Mouse (Mus musculus) layer of hippocampus, postnatal 10 days (tissue): ENCODE measurements at regions not wholly inside any gene's neighbourhood (a gene's known extent, or its start where the extent isn't known, plus 50 kb on each side); places are given as distances from the start of the nearest gene placed in this dataset.

Source experiments
- DNase-seq, 2 experiments: peaks; one replicate each; pipeline ENCODE4 v3.0.0; 2021; ENCODE audit warnings: low spot score in 2 of 2

DNA sequence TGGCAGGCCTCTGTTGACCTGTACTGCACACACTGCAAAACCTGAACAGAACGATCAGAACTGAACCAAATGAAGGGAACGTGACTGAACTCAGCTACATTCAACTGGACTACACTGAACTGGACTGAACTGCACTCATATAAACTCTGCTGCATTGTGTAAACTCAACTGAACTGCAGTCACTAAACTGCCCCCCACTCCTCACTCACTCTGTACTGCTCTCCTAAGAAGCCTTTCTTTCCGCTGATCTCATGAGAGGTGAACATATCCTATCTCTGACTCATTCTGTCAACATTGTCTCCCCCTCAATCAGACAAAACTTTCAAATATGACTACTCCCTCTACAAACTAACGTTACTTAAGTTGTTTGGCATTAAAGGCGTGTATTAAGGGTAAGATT lies 324.5 kb upstream of the Cdh9 start:
- DNase-seq: no peak

DNA sequence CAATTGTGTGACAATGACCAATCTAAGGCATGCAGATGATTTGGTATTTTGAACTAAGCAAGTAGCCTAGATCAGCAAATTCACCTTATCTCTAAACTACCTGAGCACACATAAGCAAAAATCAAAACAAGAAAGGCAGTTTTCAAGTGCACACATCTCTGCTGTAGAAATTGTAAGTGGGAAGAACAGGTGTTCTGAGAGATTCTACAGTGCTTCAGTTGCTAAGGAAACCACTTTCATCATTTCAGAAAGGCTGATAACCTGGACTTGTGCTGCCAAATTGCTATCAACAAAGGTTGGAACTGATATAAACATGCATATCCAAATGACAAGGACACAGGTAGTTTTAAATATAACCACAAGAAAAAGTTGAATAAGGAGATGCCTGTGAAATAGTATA lies 322.4 kb upstream of the Cdh9 start:
- DNase-seq: no peak

DNA sequence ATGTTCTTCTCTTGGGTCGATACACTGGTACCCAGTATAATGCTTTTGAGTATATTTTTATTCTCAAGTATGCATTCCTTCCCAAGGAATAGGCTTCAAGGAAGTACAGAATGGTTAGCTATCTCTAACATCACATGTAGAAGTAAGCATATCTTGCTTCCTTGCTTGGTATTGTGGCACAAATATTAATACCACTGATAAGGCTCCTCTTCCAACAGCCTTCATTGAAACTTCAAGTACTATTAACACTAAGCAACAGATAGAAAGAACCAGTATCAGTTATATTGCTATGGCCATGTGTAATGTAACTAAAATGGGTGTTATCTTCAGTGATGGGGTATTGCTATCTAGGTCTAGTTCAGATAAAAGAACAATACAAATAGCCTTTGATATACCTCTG lies 316.9 kb upstream of the Cdh9 start:
- DNase-seq: no peak

DNA sequence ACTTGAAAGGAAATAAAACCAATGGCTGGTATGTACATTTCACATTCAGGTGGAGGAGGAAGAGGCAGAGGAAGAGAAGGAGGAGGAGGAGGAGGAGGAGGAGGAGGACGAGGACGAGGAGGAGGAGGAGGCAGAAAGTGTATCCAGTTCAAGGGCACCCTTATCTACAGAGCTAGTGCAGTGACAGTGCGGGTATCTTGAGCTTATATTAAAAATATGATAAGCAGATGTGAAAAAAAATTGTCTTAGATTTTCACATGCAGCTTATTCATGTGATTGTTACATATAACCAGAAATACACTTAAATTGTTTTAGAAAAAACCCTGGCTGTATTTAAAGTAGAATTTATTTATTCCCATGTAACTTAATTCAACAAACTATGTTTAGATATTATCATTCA lies 310.8 kb upstream of the Cdh9 start:
- DNase-seq: no peak

DNA sequence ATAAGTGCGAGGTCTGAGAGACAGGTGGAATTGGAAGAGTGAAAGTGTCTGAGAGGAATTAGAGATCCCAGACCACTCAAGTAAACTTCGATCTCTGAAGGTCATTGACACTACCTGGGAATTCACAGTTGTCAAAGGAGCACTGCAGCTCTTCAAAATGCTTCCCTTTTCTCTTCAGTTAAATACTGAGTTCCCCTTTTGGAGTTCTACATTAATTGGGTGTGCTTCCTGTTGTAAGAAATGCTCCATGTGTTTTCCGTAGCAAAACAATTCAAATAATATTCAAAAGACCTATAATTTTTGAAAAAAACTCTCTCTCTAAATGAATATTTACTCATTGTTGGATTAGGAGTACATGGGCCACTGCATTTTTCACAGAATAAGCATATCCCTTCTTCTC lies 305.5 kb upstream of the Cdh9 start:
- DNase-seq: no peak

DNA sequence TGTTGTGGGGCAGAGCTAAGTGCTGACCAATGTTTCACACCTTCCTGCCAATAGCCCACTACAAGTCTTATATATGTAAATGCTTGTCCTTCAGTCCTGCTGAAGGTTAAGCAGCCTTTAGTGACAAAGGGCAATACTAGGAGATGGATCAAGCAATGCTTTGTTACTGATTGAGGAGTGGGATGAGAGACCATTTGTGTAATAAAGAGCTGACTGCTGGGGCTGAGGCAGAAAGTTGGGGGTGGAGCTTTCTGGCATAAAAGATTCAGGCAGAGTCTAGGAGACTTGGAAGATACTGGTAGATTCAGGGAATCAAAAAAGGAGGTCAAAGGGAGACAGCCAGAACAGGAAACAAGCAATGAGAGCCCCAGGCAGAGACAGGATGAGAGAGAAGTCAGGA lies 281.9 kb upstream of the Cdh9 start:
- no peak for DNase-seq

DNA sequence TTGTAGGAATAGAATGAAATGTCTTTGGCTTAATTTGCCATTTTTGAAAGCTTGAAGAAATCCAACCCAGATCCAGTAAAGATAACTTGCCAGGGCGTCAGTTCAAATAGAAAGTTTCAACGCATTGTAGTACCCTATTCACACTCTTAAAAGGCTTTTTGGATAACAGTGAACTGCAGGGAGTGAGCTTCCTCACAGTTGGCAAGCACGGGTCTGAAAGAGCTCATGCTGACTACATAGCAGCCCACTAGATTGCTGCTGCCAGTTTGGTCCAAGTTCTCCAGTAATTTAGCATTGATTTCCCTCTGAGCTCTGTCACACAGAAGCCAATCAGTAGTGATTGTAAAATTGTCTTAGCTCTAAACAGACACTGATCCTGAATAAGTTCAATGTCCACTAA lies 237.3 kb upstream of the Cdh9 start:
- DNase-seq: peak in 1 of 2 experiments; percentile 17

DNA sequence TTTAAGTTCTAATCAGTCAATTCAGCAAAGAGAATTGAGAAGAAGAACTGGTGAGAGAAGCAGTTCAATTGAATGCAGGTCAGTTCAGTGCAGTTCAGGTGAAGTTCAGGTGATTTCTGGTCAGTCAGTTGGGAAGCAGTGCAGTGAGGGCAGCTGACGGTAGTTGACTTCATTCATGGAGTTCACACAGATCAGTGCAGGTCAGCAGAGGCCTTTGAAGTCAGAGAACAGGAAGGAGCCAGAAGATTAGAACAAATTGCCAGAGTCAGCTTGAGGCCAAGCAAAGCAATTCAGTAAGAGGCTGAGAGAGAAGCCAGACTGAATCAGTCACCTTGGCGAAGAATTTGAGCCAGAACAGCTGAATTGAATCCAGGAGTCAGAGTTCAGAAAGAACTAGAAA lies 235.7 kb upstream of the Cdh9 start:
- DNase-seq: no peak

DNA sequence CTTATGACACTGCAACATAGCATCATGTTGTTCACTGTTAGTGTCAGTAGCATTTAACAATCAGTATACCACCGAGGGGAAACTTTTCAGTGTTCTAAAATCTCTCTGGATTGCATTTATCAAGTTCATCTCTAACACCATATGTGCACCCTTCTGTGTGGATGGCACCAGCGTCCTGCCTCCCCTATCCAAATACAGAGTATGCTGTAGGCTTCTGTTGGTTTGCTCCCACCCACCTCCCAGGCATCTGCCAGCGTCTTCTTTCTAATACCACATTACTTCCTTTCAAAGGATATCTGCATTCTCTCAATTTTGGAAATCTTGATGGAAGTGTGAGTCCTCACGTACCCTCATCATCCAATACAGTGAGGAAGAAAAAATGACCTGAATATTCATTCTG lies 208.0 kb upstream of the Cdh9 start:
- DNase-seq: peak; percentile 18 to 34

DNA sequence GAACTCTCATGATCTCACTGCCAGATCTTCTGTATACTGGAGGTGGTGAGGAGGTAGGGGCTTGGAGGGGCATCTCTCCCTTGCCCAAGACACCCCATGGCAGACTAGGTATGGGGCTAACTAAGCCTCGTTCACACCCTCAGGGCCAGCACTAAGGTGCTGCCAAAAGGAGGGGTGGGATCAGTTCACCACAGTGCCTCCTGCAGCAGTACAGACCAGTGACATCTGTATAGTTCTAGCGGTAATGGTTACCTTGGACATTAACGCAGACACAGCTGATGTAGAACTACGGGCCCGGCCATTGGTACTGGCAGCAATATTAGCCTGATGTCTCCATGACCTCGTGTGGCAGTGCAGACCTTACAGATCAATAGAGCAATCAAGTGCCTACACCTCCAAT lies 196.0 kb upstream of the Cdh9 start:
- no peak for DNase-seq

DNA sequence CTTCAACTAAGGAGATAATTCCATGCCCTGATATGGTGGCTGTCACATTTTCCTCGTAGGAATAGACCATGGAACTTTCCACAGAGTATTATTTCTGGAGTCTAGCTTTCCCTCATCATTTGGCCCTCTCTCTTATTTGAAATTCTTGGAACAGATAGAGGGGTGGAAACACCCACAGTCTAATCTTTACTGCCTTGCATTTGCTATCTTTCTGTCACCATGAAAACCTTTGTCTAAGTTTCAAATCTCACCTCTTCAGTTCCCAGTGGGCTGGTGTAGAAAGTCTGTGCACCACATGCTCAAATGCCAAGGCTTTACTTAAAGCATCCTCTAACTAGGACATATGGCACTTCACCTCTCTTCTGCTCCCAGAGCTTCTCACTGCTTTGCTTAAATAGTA lies 187.3 kb upstream of the Cdh9 start:
- no peak for DNase-seq

DNA sequence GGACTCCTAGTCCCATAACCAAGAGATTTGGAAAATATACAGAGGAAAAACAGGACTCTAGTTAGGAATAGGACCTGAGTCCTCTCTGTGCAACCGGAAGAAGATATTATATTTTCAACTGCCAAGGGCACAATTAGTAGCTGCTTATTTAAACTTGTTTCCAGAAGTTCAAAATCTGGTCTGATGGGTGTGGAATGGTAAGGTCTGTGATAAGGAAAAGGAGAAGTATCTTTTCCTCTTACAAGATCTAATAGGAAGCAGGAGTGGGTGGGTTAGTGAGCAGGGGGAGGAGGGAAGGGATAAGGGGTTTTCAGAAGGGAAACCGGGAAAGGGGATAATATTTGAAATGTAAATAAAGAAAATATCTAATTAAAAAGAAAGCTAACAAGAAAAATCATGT lies 173.4 kb upstream of the Cdh9 start:
- DNase-seq: no peak

DNA sequence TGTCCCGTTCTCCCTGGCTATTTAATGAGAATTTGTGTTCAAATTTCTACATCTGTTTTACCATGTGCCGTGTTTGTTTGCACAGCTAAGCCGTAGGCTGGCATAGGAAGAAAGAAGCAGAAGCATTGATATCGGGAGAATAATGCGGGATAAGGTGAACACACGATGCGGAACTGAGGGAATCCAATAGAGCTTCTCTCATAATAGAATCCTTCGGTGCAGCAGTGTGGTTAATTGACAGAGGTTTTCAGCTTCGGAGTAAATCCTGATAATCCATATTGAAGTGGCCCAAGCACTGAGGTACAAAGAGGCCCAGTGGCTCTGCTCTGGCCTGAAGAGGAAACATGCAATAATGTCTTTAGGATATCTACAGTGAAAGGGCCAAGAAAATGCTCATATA lies 172.2 kb upstream of the Cdh9 start:
- no peak for DNase-seq

DNA sequence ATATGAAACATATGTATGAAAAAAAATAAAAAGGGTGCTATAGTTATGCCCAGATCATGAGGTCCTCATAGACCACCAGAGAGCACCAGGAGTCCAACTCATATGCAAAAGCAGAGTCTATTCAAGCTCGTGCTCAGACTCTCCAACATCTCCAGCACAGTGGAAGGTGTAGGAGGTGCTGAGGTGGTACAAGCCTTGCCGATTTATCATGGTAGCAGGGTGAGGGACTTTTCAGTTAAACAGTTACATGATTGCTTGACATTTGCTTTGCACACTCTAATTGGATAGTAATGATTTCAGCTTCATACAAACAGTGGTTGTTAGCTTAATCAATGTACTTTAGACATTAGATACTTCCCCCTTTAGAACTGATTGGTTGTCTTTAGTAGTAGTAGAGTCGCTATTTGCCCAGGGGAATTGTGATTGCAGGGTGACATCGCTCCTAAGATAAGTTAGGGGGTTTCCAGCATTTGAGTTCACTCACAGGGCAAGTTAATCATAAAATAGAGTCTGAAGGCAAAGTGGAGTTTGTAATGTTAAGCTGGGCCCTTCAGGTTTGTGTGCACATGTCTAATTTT lies 162.3 kb upstream of the Cdh9 start:
- no peak for DNase-seq

DNA sequence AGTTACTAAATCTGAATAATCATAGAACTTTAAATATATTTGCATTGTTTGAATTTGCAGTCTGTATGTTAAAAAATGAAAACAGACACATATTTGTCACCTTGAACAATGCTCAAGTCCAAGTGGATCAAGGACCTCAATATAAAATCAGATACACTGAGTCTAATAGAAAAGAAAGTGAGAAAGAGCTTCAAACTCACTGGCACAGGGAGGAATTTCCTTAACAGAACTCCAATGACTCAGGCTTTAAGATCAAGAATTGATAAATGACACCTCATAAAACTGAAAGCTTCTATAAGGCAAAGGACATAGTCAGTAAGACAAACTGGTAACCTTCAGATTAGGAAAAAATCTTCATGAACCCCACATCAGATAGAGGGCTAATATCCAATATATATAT lies 161.8 kb upstream of the Cdh9 start:
- DNase-seq: no peak

DNA sequence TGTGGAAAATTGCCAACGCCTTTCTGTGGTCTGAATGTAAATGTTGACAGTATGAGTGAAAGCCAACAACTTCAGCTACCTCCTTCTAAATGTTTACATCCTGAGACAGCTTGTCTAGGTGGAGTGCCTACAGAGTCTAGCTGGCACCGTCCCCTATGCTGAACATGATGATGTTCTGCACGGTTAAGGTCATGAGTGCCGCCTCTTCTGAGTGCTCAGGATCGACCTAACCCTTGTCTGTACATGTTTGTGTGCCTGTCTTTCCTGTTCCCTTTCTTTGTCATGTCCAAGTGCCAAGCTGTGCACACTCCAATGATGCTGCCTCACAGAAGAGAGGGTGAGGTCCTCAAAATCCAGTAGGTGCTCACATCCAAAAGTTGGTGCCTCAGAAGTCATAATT lies 111.7 kb upstream of the Cdh9 start:
- DNase-seq: no peak

DNA sequence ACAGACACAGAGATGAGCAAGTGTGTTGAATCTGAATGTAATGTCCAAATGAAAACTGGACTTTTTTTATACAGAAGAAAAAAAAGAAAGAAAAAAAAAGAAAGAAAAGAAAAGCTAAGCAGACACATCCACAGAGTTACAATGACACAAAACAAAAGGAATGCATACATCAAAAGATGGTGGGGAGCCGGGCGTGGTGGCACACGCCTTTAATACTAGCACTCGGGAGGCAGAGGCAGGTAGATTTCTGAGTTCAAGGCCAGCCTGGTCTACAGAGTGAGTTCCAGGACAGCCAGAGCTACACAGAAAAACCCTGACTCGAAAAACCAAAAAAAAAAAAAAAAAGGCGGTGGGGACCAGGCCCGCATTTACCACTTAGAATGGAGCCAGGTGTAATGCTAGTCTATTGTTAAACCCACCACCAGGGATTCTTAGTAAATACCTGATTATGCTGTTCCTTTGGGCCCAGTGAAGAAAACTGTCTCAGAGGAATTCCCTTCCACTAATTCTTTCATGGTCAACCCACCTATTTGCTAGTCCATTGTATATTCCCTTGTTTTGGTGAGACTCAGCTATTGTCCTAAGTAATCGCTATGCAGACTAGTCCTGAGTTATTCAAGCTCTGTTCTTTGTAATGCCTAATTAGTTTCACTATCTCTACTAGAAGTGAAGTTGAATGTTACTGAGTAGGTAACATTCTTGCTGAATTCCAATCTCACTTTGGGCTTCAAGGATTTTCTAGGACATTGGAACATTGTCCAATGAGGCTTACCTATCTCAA lies 99.0 kb upstream of the Cdh9 start:
- no peak for DNase-seq

DNA sequence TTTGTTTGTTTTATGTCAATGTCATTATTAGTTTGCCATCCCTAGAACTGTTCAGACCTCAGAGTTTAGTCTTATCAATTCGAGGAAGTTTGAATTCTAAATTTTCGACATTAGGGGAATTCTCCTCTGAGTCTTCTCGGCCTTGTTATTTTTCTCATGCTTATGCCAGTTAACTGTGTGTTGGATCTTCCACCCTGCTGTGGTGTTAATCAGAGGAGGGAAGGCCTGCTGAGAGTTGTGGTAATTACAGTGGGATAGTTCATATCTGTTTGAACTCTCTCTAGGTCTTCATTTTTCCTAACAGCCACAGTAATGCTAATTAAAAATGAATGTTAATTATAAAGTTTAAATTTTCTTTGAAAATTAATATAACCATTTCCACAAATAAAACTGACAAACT lies 88.9 kb upstream of the Cdh9 start:
- DNase-seq: no peak

DNA sequence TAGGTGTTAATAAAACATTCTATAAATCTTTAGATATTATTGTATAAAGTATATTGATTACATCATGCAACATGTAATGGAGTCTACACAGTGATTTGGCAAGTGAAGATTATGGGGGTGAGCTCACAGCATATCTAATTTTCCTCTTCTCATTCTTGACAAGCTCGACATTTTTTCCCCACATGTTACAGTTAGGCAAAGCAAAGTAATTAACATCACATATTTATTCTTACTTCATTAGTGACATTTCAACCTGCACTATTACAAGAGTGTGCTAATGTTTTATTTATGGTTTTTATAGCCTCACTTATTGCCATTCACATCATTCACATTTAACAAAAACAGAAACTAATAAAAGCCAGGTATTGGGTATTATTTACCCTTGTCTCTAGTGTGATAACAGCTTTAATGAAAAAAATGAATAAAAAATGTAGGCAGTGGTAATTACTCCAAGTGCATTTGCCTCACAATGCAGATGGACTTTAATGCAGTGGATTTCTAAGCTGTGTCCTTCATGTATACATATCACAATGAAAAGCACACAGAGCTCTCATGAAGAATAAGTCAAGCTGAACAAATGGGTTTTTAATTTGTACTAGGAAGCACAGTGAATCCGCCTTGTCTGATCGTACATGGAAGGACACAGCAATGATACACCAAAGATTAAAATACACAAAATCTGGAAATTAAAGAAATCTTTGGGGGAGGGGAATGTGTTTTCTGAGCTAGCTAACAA lies 75.5 kb upstream of the Cdh9 start:
- no peak for DNase-seq

DNA sequence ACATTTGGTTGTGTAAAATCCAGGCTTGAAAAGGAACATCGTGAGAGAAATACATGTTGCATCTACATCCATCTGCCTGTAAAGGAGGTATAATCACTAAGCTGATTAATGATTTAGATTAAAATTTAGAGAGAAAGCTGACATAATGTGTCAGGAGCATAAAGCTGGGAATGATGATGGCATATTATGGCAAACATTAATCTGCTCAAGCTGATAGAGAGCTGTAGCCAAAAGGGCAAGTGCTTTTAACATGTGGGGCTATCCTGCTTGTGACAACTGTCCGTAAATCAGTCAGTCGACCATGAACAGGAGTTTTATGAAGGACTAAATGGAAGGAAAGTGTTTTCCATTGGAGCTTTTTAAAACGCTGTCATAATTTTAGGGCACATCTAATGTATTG lies 74.9 kb upstream of the Cdh9 start:
- DNase-seq: no peak

DNA sequence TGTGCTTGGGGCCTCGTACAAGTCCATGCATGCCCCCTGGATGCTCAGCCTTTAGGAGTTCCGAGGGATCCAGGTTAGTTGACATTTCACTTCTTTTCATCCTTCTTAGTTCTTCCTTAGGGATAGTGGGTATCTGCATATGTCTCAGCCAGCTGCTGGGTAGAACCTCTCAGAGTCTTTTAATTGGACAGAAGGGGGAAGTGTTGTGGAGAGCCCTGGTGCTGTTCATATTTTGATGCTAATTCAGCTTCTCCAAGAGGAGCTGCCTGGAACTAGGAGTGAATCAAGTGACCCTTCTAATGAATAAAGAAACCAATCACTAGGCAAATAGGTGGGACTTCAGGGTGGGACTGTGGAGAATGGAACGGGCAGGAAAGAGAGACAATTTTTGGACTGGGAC lies 67.3 kb upstream of the Cdh9 start:
- no peak for DNase-seq
